Mouse (Mus musculus): ENCODE measurements around the gene Tdo2. TPM values are rescaled to one million over a fixed set of nuclear protein-coding genes. Genes with fewer than 3 reads are reported as not detected.

Gene Tdo2
- total RNA-seq, 2 experiments from 2014 or later = 0.57 to 0.62 TPM

DNA sequence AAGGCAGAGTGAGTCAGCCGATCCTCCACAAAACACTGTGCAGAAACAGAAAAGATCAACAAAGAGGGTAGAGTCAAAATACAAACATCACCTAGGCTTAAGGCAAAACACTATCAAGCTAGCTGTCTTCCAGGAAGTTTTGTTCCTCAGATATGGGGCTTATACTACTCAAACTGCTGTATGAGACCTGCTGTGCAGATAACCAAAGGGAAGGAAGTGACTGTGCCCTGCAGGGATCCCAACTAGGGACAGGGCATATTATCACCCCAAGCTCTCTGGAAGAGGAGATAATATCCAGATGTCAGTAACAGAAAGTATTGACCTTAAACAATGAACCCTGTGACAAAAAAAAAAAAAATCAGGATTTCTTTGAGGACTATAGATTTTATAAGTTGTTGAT, 27.0 kb downstream of the Tdo2 start:
- DNase-seq (ENCODE audit: low spot score in 2 of 2) = no peak
- intact Hi-C loops (cut with DNase I) = no loop called here

DNA sequence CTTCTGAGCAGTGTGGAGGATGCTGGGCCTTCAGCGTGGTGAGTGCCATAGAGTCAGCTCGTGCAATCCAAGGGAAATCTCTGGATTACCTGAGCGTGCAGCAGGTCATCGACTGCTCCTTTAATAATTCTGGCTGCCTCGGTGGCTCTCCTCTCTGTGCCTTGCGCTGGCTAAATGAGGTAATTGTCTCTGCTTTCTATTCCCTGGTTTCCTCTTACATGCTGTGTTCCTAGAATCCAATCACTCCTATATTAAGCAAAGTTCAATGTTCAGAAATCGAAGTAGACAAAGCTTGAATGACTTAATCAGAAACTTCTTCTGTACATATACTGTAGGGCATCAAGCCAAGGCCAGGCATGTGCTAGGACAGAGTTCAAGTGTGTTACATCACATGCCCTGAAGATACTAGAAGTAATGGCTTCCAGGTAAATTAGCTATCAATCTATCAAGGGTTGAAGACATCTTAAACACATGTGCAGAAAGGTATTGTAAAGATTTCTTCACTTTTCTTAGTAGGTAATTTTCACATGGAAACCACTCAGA, 31.1 kb downstream of the Tdo2 start:
- intact Hi-C loops (cut with DNase I) = no loop called here
- DNase-seq (ENCODE audit: low spot score in 2 of 2) = no peak

DNA sequence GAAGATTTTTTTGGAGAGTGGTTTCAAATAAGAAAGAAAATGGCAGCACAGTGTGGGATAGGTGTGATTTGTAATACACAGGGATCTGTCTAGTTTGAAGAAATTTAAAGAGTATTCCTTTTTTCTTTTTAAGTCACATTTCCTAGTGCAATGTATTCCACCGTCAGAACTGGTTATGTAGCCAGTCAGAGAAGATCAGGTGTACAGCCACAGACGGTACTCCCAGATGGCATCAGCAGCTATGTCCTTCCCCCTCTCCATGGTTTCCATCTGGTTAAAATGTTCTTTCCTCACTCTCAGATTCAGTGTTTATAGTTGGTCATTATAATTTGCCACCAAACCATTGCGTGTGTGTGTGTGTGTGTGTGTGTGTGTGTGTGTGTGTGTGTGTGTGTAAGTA, 32.9 kb downstream of the Tdo2 start:
- DNase-seq (ENCODE audit: low spot score in 2 of 2) = peak in 1 of 2 experiments; percentile 35
- intact Hi-C loops (cut with DNase I) = no loop called here

DNA sequence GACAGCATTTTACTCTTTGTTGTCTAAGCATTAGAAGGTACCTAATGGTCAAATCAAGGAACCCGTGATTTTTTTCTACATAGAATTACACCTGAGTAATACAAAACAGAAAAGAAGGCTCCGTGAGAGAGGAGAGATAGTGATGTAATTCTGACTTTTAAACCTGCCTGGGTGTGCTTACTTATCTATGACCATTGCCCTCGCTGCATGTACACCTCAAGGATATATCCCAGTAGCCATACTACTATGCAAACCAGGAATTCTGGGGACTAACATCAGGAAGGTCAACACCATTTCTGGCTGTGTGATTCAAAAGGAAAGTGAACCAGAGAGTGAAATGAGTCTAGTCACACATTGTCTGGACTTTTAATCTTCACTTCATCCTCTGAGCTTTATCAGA, 33.7 kb downstream of the Tdo2 start:
- DNase-seq (ENCODE audit: low spot score in 2 of 2) = no peak
- intact Hi-C loops (cut with DNase I) = no loop called here

DNA sequence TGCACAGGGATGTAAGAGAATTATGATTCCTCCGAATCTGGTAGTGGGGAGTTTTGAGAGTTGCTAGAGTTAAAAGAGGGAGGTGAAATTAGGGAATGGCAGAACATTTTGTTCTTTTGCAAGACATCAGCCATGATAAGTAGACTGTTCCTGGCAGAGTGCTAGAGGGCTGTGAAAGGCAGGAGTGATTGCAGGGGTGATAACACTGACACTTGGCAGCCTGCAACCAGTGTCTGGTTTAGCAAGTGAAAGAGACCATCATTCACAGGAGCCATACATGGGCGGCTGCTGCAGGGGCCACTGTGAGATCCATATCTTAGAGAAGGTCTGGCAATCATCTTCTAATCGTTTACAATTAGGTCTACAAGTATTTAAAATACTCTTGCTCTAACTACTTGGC, 37.1 kb downstream of the Tdo2 start:
- DNase-seq (ENCODE audit: low spot score in 2 of 2) = no peak
- intact Hi-C loops (cut with DNase I) = no loop called here

DNA sequence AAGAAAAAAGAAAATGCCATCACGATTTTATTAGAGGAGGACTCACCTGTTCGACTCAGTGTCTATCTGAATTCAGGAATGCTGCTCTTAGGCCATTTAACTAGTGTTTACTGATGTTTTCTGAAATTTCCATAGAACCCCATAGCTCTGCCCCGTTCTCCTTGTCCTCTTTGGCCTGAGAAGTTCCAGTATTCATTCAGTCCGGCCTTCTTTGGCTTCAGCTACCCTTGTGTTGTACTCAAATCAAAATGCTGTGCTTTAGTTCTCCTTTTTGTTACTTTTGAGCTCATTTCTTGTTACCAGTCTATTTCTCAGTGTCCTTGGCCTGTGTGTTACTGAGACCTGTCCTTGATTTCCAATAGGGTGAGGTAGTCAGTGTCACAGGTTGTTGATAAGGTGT, 42.7 kb downstream of the Tdo2 start:
- DNase-seq (ENCODE audit: low spot score in 2 of 2) = no peak
- intact Hi-C loops (cut with DNase I) = loop anchor here (2.0 to 5.0 kb wide), 2 partner anchors 95 to 414 kb away; no protein-coding TSS in a partner anchor

DNA sequence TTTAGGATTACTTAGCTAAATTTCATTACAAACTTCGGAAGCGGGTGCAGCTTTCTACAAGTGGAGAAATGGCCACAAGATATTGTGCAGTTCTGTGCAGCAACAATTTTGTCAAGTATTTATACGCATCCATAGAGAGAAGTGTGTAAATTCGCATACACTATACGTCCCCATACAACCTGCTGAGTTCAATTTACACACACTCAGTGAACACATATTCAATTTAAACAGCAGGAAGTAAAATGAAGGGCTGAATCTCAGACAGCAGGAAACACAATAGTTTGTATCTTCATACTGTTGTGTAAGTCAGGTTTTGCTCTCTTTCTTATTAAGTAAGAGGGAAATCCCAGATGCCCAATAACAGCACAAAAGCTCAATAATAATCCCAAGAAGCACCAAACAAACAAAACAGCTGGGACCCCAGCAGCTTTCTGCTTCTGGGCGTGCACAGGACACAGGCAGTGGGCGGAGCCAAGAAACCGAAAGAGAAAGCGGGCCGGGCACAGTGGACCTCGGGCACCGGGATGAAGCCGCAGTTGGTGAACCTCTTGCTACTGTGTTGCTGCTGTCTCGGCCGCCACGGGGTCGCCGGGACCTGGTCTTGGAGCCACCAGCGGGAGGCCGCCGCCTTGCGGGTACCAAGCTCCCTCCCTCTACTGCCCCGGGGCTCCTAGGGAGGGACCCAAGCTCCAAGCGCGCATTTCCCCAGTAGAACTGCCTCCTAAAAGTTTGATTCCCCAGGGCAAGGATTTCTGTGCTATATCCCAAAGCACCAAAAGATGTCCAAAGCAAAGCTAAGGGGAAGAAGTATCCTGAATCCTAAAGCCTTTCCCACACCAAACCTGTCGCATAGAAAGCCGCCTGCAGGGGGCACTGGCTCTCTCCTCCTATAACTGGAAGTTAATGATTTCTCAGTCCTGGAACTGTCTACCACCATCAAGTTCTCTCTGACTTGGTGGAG, 43.6 kb downstream of the Tdo2 start, which contains the start of gene Ctso:
Ctso (plus strand) TSS at position 461 of the 961 bp plus-strand sequence.
- intact Hi-C loops (cut with DNase I) = loop anchor here (2.0 to 5.0 kb wide), 2 partner anchors 96 to 415 kb away; no protein-coding TSS in a partner anchor
- peak; percentile 78 to 88 for DNase-seq (ENCODE audit: low spot score in 2 of 2)

DNA sequence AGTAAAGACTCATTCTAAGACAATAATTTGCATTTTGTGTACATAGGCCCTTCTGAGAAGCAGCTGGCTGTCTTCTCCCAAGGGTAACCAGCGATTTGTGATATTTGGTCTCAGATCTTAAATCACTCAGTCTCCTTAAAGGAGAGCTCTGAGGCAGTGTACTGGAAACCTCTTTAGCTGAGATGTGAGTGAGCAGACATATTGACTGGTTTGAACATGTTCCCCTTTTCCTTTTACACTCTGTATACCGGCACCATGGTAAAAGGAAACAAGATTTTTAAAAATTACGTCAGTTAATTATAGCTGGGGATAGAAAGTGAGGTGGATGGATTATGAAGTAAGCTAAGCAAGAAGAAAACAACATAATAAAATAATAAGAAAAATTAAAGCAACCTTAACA, 44.3 kb downstream of the Tdo2 start:
- no peak for DNase-seq (ENCODE audit: low spot score in 2 of 2)
- intact Hi-C loops (cut with DNase I) = loop anchor here (2.0 to 5.0 kb wide), 2 partner anchors 97 to 416 kb away; no protein-coding TSS in a partner anchor

DNA sequence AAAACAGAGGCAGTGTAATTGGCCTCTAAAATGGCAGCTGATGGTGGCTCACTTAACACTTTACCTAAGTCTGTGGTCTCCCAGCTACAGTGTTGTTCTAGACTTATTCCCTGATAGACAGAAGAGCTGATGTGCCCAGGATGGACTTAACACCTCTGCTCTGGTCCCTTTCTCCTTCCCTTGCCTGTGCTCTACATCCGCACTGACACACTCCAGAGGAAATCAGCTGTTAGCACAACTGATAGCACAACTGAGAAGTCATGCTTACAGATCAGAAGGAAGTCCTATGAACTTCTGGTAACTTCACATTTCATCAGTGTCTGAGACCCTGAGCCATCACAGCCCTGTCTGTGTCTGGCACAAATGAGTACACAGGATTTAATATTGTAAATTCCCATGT, 46.9 kb downstream of the Tdo2 start:
- intact Hi-C loops (cut with DNase I) = loop anchor here (10.0 kb wide), 2 partner anchors 1564 to 1844 kb away; no protein-coding TSS in a partner anchor
- no peak for DNase-seq (ENCODE audit: low spot score in 2 of 2)

DNA sequence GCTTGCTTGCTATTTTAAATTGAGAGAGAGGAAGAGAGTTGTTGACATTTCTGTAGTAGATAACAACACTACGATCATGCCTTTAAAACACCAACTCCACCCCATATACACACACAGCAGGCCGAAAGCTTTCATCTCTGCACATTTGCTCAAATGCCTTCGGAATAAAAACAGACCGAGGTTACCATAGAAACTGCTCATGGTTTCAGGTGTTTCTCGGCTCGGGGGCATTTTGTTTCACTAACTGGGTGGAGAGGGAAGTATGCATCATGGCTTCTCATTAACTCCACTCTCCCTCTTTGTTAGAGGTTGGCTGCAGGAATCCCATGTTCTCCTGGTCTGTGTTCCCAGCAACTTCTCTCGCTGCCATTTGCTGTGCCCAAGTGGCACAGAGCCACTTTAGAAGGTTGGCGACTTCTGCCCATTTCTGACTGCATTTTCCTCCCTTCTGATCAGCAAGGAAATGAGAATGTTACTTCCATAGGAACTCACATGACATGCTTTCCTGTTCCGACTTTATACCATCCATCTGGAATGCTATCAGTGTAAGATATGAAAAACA, 49.2 kb downstream of the Tdo2 start:
- DNase-seq (ENCODE audit: low spot score in 2 of 2) = peak in 1 of 2 experiments; percentile 39
- intact Hi-C loops (cut with DNase I) = loop anchor here (2.0 to 10.0 kb wide), 3 partner anchors 1124 to 1842 kb away; partner anchors contain the start of gene Gria2

DNA sequence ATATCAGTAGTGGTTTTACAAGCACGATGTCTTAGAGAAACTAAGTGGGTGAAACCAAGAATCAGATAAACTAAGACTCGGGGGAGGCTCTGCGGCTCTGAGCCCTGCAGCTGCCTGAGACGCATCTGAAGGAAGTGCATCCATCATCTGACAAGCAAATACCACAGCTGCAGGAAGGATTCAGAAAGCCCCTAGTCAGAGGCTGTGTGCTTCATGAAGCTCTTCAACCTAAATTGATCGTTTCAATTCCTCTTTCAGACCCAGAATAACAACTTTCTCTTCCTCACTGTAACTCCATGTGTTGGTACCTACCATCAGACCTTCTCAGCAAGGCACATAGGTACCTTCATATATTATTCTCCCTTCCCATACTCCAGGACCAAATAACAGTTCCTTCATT, 50.1 kb downstream of the Tdo2 start:
- intact Hi-C loops (cut with DNase I) = loop anchor here (2.0 to 10.0 kb wide), 5 partner anchors 889 to 1841 kb away; partner anchors contain the start of genes Gria2 and Pdgfc

DNA sequence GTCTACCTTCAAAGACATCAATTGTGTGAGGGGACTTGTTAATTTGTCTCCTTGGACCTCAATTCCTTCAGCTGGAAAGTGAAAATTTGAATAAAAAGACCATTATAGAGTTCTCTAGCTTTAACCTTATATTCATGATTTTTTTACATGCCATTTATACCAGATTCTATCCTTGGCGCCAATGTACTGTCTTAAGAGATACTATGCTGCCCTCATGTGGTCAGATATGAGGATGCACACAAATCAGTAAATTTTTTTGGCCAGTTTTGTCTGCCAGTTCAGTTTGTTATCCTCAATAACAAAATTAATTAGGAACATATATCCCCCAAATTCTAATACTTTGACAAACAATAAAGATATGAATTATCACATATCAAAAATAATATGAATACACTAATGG, 51.1 kb downstream of the Tdo2 start:
- peak; percentile 68 to 83 for DNase-seq (ENCODE audit: low spot score in 2 of 2)
- intact Hi-C loops (cut with DNase I) = loop anchor here (2.0 to 10.0 kb wide), 4 partner anchors 888 to 1840 kb away; partner anchors contain the start of gene Pdgfc

More for the DNA sequence above, 50.1 kb downstream of the Tdo2 start:
- peak in 1 of 2 experiments; percentile 22 for DNase-seq (ENCODE audit: low spot score in 2 of 2)

DNA sequence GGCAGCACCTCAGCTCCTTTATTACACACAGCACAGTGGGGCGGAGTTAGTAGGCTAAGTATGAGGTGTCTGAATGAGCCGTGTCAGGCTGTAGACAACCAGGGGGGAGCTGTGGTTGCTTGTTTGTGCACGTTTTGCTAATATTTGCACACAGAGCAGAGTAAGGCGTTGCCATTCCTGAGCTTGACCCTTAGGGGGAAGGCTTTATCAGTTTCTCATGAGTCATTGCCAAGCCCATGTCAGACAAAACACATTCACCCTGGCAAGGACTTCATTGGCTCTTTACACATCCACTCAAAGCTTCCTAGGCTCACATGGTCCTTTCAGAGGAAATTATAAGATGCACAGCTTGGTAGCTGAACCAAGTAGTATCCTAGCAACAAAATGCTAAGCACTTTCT, 53.1 kb downstream of the Tdo2 start:
- intact Hi-C loops (cut with DNase I) = loop anchor here (10.0 kb wide), 2 partner anchors 1558 to 1838 kb away; no protein-coding TSS in a partner anchor
- no peak for DNase-seq (ENCODE audit: low spot score in 2 of 2)

DNA sequence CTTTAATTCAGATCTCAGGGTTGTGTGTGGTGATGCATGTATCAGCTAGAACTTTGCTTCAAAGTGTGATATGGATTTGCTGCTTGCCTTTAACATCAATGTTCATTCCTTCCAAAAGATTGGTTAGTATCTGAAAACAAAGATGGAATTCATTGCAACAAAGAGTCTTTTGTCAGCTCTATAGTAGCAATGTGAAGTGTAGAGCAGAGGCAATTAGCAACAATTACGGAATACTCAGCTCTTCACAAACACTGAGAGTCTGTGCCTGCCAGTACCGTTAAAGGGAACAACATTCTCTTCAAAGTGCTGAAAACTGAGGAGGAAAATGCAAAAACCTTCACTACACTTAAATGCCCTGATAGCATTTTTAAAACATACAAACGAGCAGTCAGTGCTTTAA, 56.3 kb downstream of the Tdo2 start:
- no peak for DNase-seq (ENCODE audit: low spot score in 2 of 2)
- intact Hi-C loops (cut with DNase I) = loop anchor here (5.0 to 10.0 kb wide), 4 partner anchors 112 to 1835 kb away; no protein-coding TSS in a partner anchor

DNA sequence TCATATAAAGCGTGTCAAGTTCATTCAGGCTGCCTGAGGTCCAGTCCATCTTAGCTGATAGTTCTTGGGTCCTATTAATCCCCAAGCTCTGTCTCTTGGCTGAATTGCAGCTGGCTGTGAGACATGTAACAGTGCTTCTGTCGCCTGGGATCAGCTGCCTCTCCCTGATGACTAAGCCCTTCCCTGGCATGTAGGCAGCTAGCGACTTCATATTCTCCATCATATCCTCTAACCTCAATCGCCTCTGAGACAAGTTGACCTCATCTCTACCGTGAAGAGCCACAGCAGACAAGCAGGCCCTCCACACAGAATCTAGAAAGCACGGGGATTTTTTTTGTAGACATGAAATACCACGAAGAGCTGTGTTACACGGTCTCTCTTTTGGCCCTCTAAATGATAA, 57.8 kb downstream of the Tdo2 start:
- intact Hi-C loops (cut with DNase I) = loop anchor here (5.0 kb wide), 2 partner anchors 111 to 131 kb away; no protein-coding TSS in a partner anchor
- DNase-seq (ENCODE audit: low spot score in 2 of 2) = no peak

DNA sequence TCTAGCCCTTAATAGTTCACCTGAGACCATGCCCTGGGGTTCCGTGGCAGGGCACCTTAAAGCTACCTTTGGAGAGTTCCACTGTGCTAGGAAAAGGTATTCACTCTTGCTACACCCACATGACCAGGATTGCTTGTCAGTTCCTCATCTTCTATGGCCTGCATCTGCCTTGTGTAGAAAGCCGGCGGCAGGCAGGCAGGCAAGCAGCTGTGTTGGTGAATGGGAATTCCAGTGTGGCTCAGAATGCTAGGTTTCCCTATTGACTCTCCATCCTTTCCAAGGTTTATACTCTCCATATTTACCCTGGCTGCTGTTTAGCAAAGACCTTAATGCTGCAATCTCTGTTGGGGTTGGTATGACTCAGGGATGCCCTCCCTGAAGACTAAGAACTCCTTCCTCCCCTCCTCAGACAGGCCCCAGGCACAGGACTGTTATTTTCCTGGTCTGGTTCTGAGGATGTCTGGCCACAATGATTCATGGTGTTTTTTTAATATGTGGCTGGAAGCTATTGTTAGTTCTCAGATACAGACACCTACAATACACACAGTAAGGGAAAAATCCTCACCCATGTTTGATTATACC, 58.6 kb downstream of the Tdo2 start:
- no peak for DNase-seq (ENCODE audit: low spot score in 2 of 2)
- intact Hi-C loops (cut with DNase I) = loop anchor here (5.0 kb wide), 2 partner anchors 110 to 130 kb away; no protein-coding TSS in a partner anchor

DNA sequence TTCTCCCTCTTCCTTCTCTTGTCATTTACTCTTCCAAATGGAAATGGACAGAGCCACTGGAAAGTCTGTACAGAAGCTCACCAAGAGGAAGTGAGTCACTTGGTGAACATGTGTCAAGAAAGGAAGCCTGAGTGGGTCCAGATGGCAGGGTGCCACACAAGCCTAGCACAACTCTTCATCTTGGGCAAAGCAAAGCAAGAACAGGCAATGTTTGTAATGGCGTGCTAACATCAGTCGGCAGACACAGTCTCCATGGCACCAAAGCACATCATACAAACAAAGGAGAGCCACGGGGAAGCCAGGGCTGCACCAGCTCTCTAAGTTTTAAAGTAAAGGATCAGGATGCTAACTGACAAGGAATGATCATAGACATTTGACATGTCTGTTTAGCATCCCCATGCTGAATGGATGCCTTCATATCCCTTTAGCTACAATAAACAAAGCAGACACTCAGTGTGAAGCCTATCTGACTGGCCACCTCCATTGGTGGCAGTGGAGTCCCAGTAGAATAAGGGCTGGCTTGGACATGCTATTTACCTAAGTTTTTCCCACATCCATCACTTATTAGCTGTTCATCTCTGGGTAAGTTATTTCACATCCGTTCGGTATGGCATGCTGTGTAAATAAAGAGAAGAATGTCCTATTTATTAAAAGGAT, 59.8 kb downstream of the Tdo2 start:
- DNase-seq (ENCODE audit: low spot score in 2 of 2) = peak in 1 of 2 experiments; percentile 59
- intact Hi-C loops (cut with DNase I) = loop anchor here (5.0 kb wide), 2 partner anchors 109 to 129 kb away; no protein-coding TSS in a partner anchor

DNA sequence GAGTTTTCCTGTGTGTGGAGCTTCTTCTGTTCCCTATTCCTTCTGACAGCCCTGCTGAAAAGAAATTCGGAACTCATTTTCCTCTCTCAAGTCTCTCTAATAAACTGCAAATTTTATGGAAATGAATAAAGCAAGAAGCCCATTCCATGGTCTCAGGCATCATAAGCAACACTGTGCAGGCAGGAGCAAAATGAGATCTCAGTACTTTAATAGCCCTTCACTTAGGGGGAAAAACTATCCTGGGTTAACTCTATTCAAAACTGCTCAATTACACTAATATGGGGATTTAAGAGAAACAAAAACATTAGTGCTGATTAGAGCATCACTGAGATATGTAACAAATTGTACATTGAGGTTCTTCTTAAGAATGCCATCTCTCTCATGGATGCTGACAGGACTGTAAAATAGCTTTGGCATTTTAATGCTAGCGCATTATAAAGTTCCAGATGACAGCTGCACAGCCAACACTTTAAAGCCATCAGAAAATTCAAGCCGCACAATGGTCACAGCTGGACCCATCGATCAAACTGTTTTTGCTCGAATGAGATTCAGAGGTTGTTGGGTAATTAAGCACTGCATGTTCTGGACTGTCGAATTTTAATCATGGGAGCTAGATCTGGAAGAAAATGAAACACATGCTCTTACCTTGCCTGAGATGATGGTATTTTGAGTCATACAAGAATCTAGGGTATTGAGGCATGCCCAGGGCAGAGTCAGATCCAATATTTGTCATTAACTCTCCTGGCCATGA, 65.5 kb downstream of the Tdo2 start:
- intact Hi-C loops (cut with DNase I) = no loop called here
- no peak for DNase-seq (ENCODE audit: low spot score in 2 of 2)
